Mouse (Mus musculus) spleen, adult 18-20 months (tissue): Measurements from ENCODE around the gene Acacb.

Experiments used
- DNase-seq, 2 experiments: peaks; one replicate each; pipeline ENCODE4 v3.0.0; 2022; ENCODE audit warnings: mixed read lengths in 2 of 2

Gene Acacb

GRCm38 (mm10) chr5:114146028-114146888, at the start of gene Acacb:
Acacb (plus strand) TSS chr5:114146535.
- no peak for DNase-seq

GRCm38 (mm10) chr5:114099709-114100389, 46.5 kb upstream of the Acacb start:
- DNase-seq = peak; percentile 76 to 90

GRCm38 (mm10) chr5:114100390-114101099, 45.8 kb upstream of the Acacb start:
- DNase-seq = no peak

- DNase-seq = no peak
Measured at GRCm38 (mm10) chr5:114101873-114102272, 44.5 kb upstream of the Acacb start.

GRCm38 (mm10) chr5:114102807-114103206, 43.5 kb upstream of the Acacb start:
- no peak for DNase-seq

GRCm38 (mm10) chr5:114106391-114106935, 39.9 kb upstream of the Acacb start:
- DNase-seq = no peak

- DNase-seq = no peak
Measured at GRCm38 (mm10) chr5:114113334-114113733, 33.0 kb upstream of the Acacb start.

- DNase-seq = no peak
Measured at GRCm38 (mm10) chr5:114115030-114115429, 31.3 kb upstream of the Acacb start.

- no peak for DNase-seq
Measured at GRCm38 (mm10) chr5:114116586-114116985, 29.7 kb upstream of the Acacb start.

- DNase-seq = no peak
Measured at GRCm38 (mm10) chr5:114119806-114120205, 26.5 kb upstream of the Acacb start.

GRCm38 (mm10) chr5:114126008-114126407, 20.3 kb upstream of the Acacb start:
- DNase-seq = no peak

GRCm38 (mm10) chr5:114126499-114127244, 19.7 kb upstream of the Acacb start:
- DNase-seq = no peak

GRCm38 (mm10) chr5:114127374-114128349, 18.7 kb upstream of the Acacb start, which contains the start of gene Alkbh2:
Alkbh2 (minus strand) TSS chr5:114128218.
- DNase-seq = peak; percentile 75 to 84

- DNase-seq = no peak
Measured at GRCm38 (mm10) chr5:114129550-114130210, 16.7 kb upstream of the Acacb start.

- DNase-seq = peak; percentile 67 to 81
Measured at GRCm38 (mm10) chr5:114130211-114130605, 16.1 kb upstream of the Acacb start, which contains the start of gene Ung. Ung (plus strand) TSS chr5:114130386.

GRCm38 (mm10) chr5:114130698-114131520, 15.4 kb upstream of the Acacb start:
- peak; percentile 85 to 92 for DNase-seq

- DNase-seq = peak in 1 of 2 experiments; percentile 42
Measured at GRCm38 (mm10) chr5:114131521-114131840, 14.9 kb upstream of the Acacb start.

- no peak for DNase-seq
Measured at GRCm38 (mm10) chr5:114132841-114133240, 13.5 kb upstream of the Acacb start.

- DNase-seq = no peak
Measured at GRCm38 (mm10) chr5:114134091-114134534, 12.2 kb upstream of the Acacb start.
